Mouse (Mus musculus): ENCODE measurements around the gene Tigd3.

DNA sequence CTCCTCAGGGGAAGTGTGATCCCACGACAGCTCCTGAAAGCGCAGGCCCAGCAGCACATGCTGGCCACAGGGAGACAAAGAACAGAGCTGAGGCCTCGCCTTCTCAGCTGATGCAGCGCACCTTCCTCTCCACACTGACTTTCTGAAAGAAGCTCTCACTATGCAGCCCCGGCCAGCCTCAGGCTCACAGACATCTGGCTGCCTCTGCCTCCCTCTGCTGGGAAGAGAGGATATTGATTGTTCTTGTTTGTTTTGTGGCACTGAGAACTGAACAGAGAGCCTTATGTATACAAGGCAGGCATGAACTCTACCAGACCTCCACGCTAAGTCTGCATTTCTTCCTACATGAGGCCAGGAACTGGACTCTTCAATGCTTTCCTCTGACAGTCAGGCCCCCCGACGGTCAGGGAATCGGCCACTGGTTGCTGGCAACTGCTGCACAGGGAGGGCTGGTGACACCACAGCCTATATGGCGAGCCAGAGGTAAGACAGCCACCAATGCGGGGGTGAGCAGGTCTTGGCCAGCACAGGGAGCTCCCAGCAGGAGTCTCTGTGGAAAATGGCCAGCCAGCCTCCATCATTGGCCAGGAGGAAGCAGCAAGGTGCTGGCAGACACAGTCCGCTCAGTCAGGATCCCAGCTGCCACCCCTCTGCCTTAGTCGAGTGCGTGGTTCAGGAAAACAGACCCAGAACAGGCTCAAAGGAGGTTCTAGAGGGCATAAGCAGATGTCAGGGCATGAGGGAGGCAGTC lies 31.4 kb downstream of the Tigd3 start:
- TF ChIP-seq CTCF (IDR thresholded peaks at IDR 0.05; ENCODE audit: low read depth, low read length) (no peak), POLR2A (IDR thresholded peaks at IDR 0.05; ENCODE audit: borderline replicate concordance, low read depth, low read length) (no peak)

Data from bone marrow macrophage, adult 2 months (primary cell).